Mouse (Mus musculus): ENCODE measurements around the gene Cfi.

- TF ChIP-seq CTCF (conservative IDR thresholded peaks at IDR 0.05; ENCODE audit: low read length) (no peak), POU5F1 (IDR thresholded peaks at IDR 0.05; ENCODE audit: borderline replicate concordance, low read length) (no peak), NANOG (IDR thresholded peaks at IDR 0.05; ENCODE audit: borderline replicate concordance, low read length) (no peak)
Observed at GRCm38 (mm10) chr3:129923581-129923980, 87.9 kb downstream of the Cfi start.

All from E14TG2a.4 (cell line).